Comparison of ENCODE assay signal across 1 mouse cellular context in genomic region chr10:128231146-128231545, GRCm38 (mm10).
TF ChIP-seq lines count a peak whose summit lies in the region.

No protein-coding gene starts in this region.

TF ChIP-seq in CH12.LX, 34 proteins besides CTCF, POLR2A, EP300 and RAD21 (continued from another document):
- TF ChIP-seq MAX (IDR thresholded peaks at IDR 0.05; ENCODE audit: low read length): no peak
